23 mouse cellular contexts compared by ENCODE assay signal in the genomic region with DNA sequence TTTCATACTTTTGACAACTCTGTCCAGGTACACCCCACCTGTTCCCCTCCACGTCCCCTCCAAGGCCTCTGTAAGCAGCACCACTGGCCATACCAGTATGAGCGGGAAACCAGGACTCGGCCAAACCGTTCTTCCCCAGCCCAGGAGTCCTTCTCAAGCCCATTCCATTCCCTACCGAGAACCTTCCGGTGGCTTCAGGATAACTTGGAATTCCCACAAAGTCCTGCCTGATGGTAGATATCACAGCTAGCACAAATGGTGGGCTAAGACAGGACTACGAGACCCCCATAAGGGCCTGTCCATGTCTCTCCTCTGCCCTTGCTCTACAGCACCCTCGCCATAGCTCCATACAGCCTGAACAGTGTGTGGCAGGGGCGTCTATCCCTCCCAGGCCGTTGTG. TPM values are rescaled to one million over a fixed set of nuclear protein-coding genes. Genes with fewer than 3 reads are reported as not detected.
DNase-seq lines count a peak whose midpoint lies in the region; ATAC-seq and TF ChIP-seq lines count a peak whose summit lies in the region.
"Had no signal": no experiment of that assay in that cellular context is flagged by ENCODE, and none has a peak within 500 bp of the region (broad histone marks: within the 10 kb centered on the region; RNA-seq: fewer than 3 reads in every experiment).

No protein-coding gene starts in this region.

- no peak for TF ChIP-seq CTCF in small intestine, adult 2 months (IDR thresholded peaks at IDR 0.05; ENCODE audit: extremely low read depth, insufficient read length, insufficient replicate concordance, low read depth, low read length)

- no peak overlapping the region for H3K4me3 ChIP-seq in heart, embryonic 11.5 days (ENCODE audit: low read depth, low read length)
- H3K4me3 ChIP-seq in intestine, embryonic 15.5 days (replicated peaks) = no peak overlapping the region
- peak overlapping the region; percentile 13; the same call in 1 of the 2 replicates for H3K4me3 ChIP-seq in small intestine, adult 2 months (ENCODE audit: low read depth, low read length)
- no peak overlapping the region for H3K4me3 ChIP-seq in hindbrain, embryonic 14.5 days (replicated peaks; ENCODE audit: low read length)
- H3K4me3 ChIP-seq: forebrain, embryonic 10.5 days; forebrain, embryonic 13.5 days; heart, embryonic 12.5 days; heart, embryonic 15.5 days; hindbrain, embryonic 15.5 days had no signal

- H3K27me3 ChIP-seq in heart, embryonic 11.5 days (ENCODE audit: control insufficient read depth, insufficient read depth, low read length) = peaks cover 57% of the 10 kb centered on the region
- H3K27me3 ChIP-seq in intestine, embryonic 15.5 days (replicated peaks) = peaks cover 23% of the 10 kb centered on the region
- no peaks in the 10 kb centered on the region for H3K27me3 ChIP-seq in small intestine, adult 2 months (ENCODE audit: control insufficient read depth, insufficient read depth, low read length)
- peaks cover 38% of the 10 kb centered on the region for H3K27me3 ChIP-seq in hindbrain, embryonic 14.5 days (ENCODE audit: control insufficient read depth, insufficient read depth, low read length)
- H3K27me3 ChIP-seq: CH12.LX, Patski had no signal

- H3K4me2 ChIP-seq in heart, embryonic 11.5 days = no peak overlapping the region
- H3K4me2 ChIP-seq in intestine, embryonic 15.5 days (replicated peaks) = peak overlapping the region; percentile 44; the same call in 1 of the 2 replicates
- H3K4me2 ChIP-seq in hindbrain, embryonic 14.5 days (replicated peaks) = no peak overlapping the region
- H3K4me2 ChIP-seq: forebrain, embryonic 13.5 days; heart, embryonic 12.5 days; heart, embryonic 15.5 days; hindbrain, embryonic 15.5 days had no signal

- TF ChIP-seq POLR2A in small intestine, adult 2 months (IDR thresholded peaks at IDR 0.05; ENCODE audit: low read depth, low read length) = no peak

- H3K36me3 ChIP-seq in heart, embryonic 11.5 days (ENCODE audit: control insufficient read depth, insufficient read depth, low read length) = no peaks in the 10 kb centered on the region
- 0 out of 2 replicates have a peak, but pooled peaks cover 4% of the 10 kb centered on the region for H3K36me3 ChIP-seq in intestine, embryonic 15.5 days
- 0 out of 2 replicates have a peak, but pooled peaks cover 2% of the 10 kb centered on the region for H3K36me3 ChIP-seq in small intestine, adult 2 months (ENCODE audit: control insufficient read depth, insufficient read depth, low read length)
- H3K36me3 ChIP-seq in hindbrain, embryonic 14.5 days (replicated peaks; ENCODE audit: control insufficient read depth, insufficient read depth) = no peaks in the 10 kb centered on the region
- H3K36me3 ChIP-seq: forebrain, embryonic 10.5 days; hindbrain, embryonic 15.5 days had no signal

- H3K4me1 ChIP-seq in heart, embryonic 11.5 days (ENCODE audit: control insufficient read depth, insufficient read depth, low read length) = peaks cover 26% of the 10 kb centered on the region
- peaks cover 44% of the 10 kb centered on the region for H3K4me1 ChIP-seq in intestine, embryonic 15.5 days (replicated peaks)
- H3K4me1 ChIP-seq in small intestine, adult 2 months (ENCODE audit: control insufficient read depth, insufficient read depth, insufficient read length, low read length) = peaks cover 33% of the 10 kb centered on the region
- peaks cover 18% of the 10 kb centered on the region; the same call in 1 of the 2 replicates for H3K4me1 ChIP-seq in hindbrain, embryonic 14.5 days (replicated peaks; ENCODE audit: control insufficient read depth, insufficient read depth, low read length)

- no peak overlapping the region for H3K9ac ChIP-seq in heart, embryonic 11.5 days (ENCODE audit: low read depth, low read length)
- no peak overlapping the region for H3K9ac ChIP-seq in intestine, embryonic 15.5 days
- no peak overlapping the region for H3K9ac ChIP-seq in hindbrain, embryonic 14.5 days
- H3K9ac ChIP-seq: forebrain, embryonic 13.5 days; heart, embryonic 12.5 days; heart, embryonic 15.5 days; hindbrain, embryonic 15.5 days had no signal

- WGBS in heart, embryonic 11.5 days (ENCODE audit: insufficient replicate concordance) = 86% methylated on average over 10 of the region's 10 CpGs
- WGBS in intestine, embryonic 15.5 days = 91% methylated on average over 10 of the region's 10 CpGs
- 85% methylated on average over 10 of the region's 10 CpGs for WGBS in small intestine, adult 2 months
- WGBS in hindbrain, embryonic 14.5 days = 97% methylated on average over 10 of the region's 10 CpGs

- no peak overlapping the region for H3K27ac ChIP-seq in heart, embryonic 11.5 days (ENCODE audit: low read depth, low read length)
- 0 out of 2 replicates have a peak overlapping the region, but pooled peaks have one; percentile 32 for H3K27ac ChIP-seq in intestine, embryonic 15.5 days
- peak overlapping the region; percentile 98 for H3K27ac ChIP-seq in small intestine, adult 2 months (ENCODE audit: insufficient read depth, low read depth, low read length)
- no peak overlapping the region for H3K27ac ChIP-seq in hindbrain, embryonic 14.5 days
- H3K27ac ChIP-seq: forebrain, embryonic 10.5 days; forebrain, embryonic 13.5 days; heart, embryonic 15.5 days; hindbrain, embryonic 15.5 days had no signal

- DNase-seq in heart, adult 11 months = peak; percentile 91
- no peak for DNase-seq in hindbrain, embryonic 14.5 days (ENCODE audit: low spot score)
- DNase-seq in layer of hippocampus, adult 9-11 months = no peak
- no peak for DNase-seq in ovary, postnatal 14 days (ENCODE audit: low spot score)
- DNase-seq: adrenal gland, adult 2 months; adrenal gland, postnatal 14 days; B cell, adult 2 months; cerebellum, adult 11-12 months; cerebellum, adult 8-10 months; cerebellum, postnatal 14 days; heart, postnatal 10 days; heart, postnatal 4 days had no signal

- ATAC-seq in heart, embryonic 11.5 days (replicated peaks; ENCODE audit: insufficient number of reproducible peaks, low FRiP score, low TSS enrichment) = no peak
- no peak for ATAC-seq in intestine, embryonic 15.5 days
- no peak for ATAC-seq in hindbrain, embryonic 14.5 days (ENCODE audit: low FRiP score)
- ATAC-seq: forebrain, embryonic 13.5 days; forebrain, embryonic 16.5 days; Patski had no signal

- peaks cover under 1% of the 10 kb centered on the region; the same call in 1 of the 2 replicates for H3K9me3 ChIP-seq in heart, embryonic 11.5 days (replicated peaks; ENCODE audit: control insufficient read depth, low read length)
- H3K9me3 ChIP-seq in intestine, embryonic 15.5 days = no peaks in the 10 kb centered on the region
- no peaks in the 10 kb centered on the region for H3K9me3 ChIP-seq in hindbrain, embryonic 14.5 days (ENCODE audit: control insufficient read depth, low read length)
- H3K9me3 ChIP-seq: hindbrain, embryonic 15.5 days had no signal

RNA-seq across cellular contexts. Expression of a gene that starts 5.8 kb away (rescaled TPM):
- polyA plus RNA-seq in heart, embryonic 11.5 days (2014; fragmentation: Nextera tagmentation; extraction: Ambion mirVana) = 3.4 and 4.4 TPM in 2 replicates
- polyA plus RNA-seq in intestine, embryonic 15.5 days (2015; fragmentation: Nextera tagmentation; extraction: Ambion mirVana) = 33.0 and 36.2 TPM in 2 replicates
- 105 and 122 TPM in 2 replicates for polyA plus RNA-seq in small intestine, adult 2 months (2012; rRNA removed)
- 3.9 and 5.4 TPM in 2 replicates for polyA plus RNA-seq in hindbrain, embryonic 14.5 days (2014; fragmentation: Nextera tagmentation; extraction: Ambion mirVana)

RNA-seq across cellular contexts. Expression of a gene that starts 54.8 kb away (rescaled TPM):
- polyA plus RNA-seq in heart, embryonic 11.5 days (2014; fragmentation: Nextera tagmentation; extraction: Ambion mirVana) = 4.4 and 5.2 TPM in 2 replicates
- 5.6 and 6.2 TPM in 2 replicates for polyA plus RNA-seq in intestine, embryonic 15.5 days (2015; fragmentation: Nextera tagmentation; extraction: Ambion mirVana)
- 10.4 and 16.6 TPM in 2 replicates for polyA plus RNA-seq in small intestine, adult 2 months (2012; rRNA removed)
- polyA plus RNA-seq in hindbrain, embryonic 14.5 days (2014; fragmentation: Nextera tagmentation; extraction: Ambion mirVana) = 9.2 and 10.3 TPM in 2 replicates

Comparison
In these comparisons a context has a peak if more than half of its experiments do, and no peak if none do; other contexts are left out.
1. H3K27ac ChIP-seq: peak in intestine, embryonic 15.5 days (single experiment) and small intestine, adult 2 months (single experiment); none in heart, embryonic 11.5 days (single experiment) and hindbrain, embryonic 14.5 days (single experiment).